Mouse (Mus musculus) hindbrain, embryonic 10.5 days (tissue): ENCODE measurements around the gene Eva1b. TPM values are rescaled to one million over a fixed set of nuclear protein-coding genes. Genes with fewer than 3 reads are reported as not detected.
A peak's percentile ranks its signal among the peaks of the same experiment; 100 is the strongest.
"Not testable (repeated sequence)": the region's sequence is repeated elsewhere in the genome, so short reads cannot be mapped to it uniquely, and the experiment has no call there.

Experiments
- DNase-seq: peaks from one replicate; pipeline ENCODE4 v3.0.0-alpha.2; 2017; ENCODE audit warnings: low spot score
- H3K27ac ChIP-seq: fragments of 300-500 bp; sonication (generic); 2 replicates; pipeline ENCODE4 v1.5.1; 2016; ENCODE audit warnings: mild to moderate bottlenecking, moderate library complexity
- H3K27me3 ChIP-seq: fragments of 300-500 bp; sonication (generic); 2 replicates; pipeline ENCODE4 v1.6.1; 2016; ENCODE audit warnings: mild to moderate bottlenecking; ENCODE audit not compliant: poor library complexity, insufficient read depth, severe bottlenecking
- H3K36me3 ChIP-seq: fragments of 300-500 bp; sonication (generic); 2 replicates; pipeline ENCODE4 v1.6.1; 2016; ENCODE audit warnings: mild to moderate bottlenecking, moderate library complexity
- H3K4me1 ChIP-seq: fragments of 300-500 bp; sonication (generic); replicated peaks from 2 replicates; pipeline ENCODE4 v1.6.1; 2016; ENCODE audit warnings: mild to moderate bottlenecking
- H3K4me3 ChIP-seq: fragments of 300-500 bp; sonication (generic); 2 replicates; pipeline ENCODE4 v1.5.1; 2016; ENCODE audit warnings: mild to moderate bottlenecking, moderate library complexity
- H3K9me3 ChIP-seq: fragments of 300-500 bp; sonication (generic); 2 replicates; pipeline ENCODE4 v1.6.1; 2016; ENCODE audit warnings: mild to moderate bottlenecking, moderate library complexity
- WGBS: fragments of 180-500 bp; shearing (Covaris S2); methylation state at CpG from one replicate; pipeline ENCODE4 v1.1.7; 2016; 5-methylcytosine and 5-hydroxymethylcytosine counted together
- polyA plus RNA-seq: library from polyadenylated mRNA; unstranded; fragments of >200 nt; fragmentation: Nextera tagmentation; extraction: Ambion mirVana; gene quantifications from 2 replicates; pipeline ENCODE4 v1.2.1, GENCODE M21; 2016

Eva1b gene
- polyA plus RNA-seq, 1 experiment from 2014 or later: 35.3 TPM

DNA sequence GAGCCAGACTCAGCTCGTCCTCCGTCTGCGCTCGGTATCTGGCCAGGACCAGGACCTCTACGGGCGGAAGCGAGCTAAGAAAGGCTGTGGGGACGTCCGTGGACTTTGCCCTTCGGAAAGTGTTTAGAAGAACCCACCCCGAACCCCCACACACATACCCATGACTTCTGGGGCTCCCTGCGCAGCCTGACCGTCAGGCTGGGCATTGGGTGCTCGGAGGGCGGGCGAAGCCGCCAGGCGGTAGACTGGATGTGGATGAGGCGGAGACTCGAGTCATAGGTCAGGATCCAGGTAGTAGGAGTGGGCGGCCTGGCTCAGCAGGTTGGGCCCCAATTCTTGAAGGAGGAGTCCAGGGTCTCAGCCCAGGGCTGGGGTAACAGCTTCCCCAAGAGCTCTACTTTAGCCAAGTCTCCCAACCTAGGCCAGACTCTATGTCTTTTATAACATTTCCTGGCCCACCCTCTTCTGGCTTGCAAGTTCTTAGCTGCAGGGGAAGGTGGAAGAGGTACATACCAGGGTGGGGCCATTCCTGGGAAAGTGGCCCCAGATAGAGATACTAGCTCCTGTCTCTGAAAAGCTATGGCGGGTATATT, 15.6 kb downstream of the Eva1b start, which contains the start of gene Sh3d21:
Sh3d21 (minus strand) TSS at position 425 of the 593 bp plus-strand sequence.
- Histone ChIP-seq H3K4me3 (peak within 1 kb of the TSS; percentile 67), H3K27ac (peak within 1 kb of the TSS; percentile 86), H3K36me3 (peaks cover 41% of the 10 kb centered on the region), H3K9me3 (no peaks in the 10 kb centered on the region), H3K4me1 (peaks cover 21% of the 10 kb centered on the region), H3K27me3 (no peaks in the 10 kb centered on the region)
- DNase-seq: no peak
- 6% methylated on average over 22 of the region's 22 CpGs for WGBS

DNA sequence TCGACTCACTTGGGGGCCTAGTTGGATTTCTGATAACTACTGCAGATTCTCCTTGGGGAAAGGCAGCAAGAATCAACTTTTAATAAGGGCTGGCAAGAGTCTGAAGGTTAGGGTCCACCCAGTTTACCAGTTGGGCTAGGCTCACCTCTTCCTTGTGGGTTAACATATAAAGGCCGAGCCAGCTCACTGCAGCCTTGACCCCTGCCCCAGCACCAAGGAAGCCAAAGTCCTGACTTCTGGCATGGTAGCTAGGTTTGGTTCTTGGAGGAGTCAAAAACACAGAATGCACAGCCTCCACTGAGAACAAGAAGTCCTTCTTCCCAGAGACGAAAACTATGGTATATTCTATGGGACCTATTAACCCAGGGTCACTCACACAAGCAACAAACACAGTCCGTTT, 16.1 kb downstream of the Eva1b start:
- H3K27ac ChIP-seq: no peak overlapping the region
- H3K9me3 ChIP-seq: no peaks in the 10 kb centered on the region
- no peaks in the 10 kb centered on the region for H3K27me3 ChIP-seq
- DNase-seq: no peak
- H3K36me3 ChIP-seq: peaks cover 46% of the 10 kb centered on the region
- WGBS: 67% methylated on average over 4 of the region's 4 CpGs
- H3K4me3 ChIP-seq: peak overlapping the region; percentile 67; the same call in 1 of the 2 replicates
- peaks cover 21% of the 10 kb centered on the region for H3K4me1 ChIP-seq

DNA sequence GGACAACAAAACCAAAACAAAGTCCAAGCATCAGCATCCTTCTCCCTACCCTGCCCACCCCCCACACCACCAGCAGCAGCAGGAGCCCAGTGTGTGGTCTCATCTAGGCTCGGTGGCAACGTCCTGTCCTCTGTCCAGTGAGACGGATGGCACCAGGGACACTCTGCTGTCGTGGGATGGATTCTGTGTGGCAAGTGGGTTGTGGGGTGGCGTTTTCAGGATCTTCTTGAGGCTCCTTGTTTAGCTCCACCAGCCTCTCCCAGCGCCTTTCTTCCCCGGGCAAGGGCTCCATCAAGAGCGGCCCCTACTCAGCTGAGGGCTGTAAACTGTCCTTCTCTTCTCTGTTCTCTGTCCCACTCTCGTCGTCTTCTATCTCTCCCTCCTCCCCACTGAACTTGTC, 17.5 kb downstream of the Eva1b start:
- peaks cover 60% of the 10 kb centered on the region for H3K36me3 ChIP-seq

DNA sequence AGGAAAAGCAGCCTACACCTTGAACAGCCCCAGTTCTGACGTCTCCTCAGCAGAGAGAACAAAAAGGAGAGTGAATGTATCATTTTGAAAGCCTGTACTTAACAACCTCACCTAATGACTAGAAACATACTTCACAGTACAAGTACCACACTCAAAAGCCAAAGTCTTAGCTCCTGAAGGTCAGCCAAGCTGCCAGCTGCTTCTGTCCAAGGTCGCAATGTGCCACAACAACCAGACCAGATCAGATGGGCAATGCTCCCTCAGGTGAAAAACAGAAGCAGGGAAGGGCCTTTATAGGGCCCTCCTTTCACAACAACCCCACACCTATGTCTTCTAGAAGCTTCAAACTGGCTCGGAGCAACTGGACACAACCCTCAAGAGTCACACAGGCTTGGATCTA, 18.5 kb downstream of the Eva1b start:
- peaks cover 70% of the 10 kb centered on the region for H3K36me3 ChIP-seq
- H3K4me3 ChIP-seq: no peak overlapping the region
- H3K4me1 ChIP-seq: peaks cover 21% of the 10 kb centered on the region
- H3K9me3 ChIP-seq: no peaks in the 10 kb centered on the region
- WGBS: 84% methylated on average over 3 of the region's 3 CpGs
- DNase-seq: no peak
- no peaks in the 10 kb centered on the region for H3K27me3 ChIP-seq
- H3K27ac ChIP-seq: no peak overlapping the region

More for the DNA sequence above, 17.5 kb downstream of the Eva1b start:
- 71% methylated on average over 10 of the region's 10 CpGs for WGBS
- not testable (repeated sequence) for H3K9me3 ChIP-seq, DNase-seq, H3K27ac ChIP-seq, H3K4me3 ChIP-seq, H3K27me3 ChIP-seq
- H3K4me1 ChIP-seq: peaks cover 21% of the 10 kb centered on the region

DNA sequence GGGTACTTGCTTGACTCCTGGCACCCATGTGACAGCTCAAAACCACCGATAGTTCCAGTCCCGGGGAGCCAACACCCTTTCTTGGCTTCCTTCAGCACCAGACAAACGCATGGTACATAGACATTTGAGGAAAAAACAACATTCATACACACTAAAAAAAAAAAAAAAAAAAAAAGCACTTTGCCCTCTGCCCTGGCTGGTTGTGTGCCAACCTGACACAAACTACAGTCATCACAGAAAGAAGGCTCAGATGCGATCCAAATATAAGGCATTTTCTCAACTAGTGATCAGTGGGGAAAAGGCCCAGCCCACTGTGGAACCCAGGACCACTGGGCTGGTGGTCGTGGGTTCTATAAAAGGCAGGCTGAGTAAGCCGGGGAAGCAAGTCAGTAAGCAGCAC, 21.3 kb downstream of the Eva1b start:
- Histone ChIP-seq H3K27ac (no peak overlapping the region), H3K36me3 (peaks cover 90% of the 10 kb centered on the region)
- 92% methylated on average over 6 of the region's 6 CpGs for WGBS

DNA sequence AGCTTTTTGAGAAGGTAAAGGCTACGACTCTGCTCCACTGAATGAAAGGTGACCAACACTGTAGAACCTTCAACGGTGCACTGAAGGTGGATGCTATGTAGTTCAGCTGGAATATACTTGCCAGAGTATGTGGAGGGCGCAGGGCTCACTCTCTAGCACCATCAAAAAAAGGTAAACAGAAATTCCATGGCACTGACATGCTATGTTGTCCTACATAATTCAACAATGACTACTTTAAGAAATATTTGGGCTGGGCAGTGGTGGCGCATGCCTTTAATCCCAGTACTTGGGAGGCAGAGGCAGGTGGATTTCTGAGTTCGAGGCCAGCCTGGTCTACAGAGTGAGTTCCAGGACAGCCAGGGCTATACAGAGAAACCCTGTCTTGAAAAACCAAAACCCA, 23.2 kb downstream of the Eva1b start:
- not testable (repeated sequence) for H3K27ac ChIP-seq, H3K27me3 ChIP-seq, H3K9me3 ChIP-seq, DNase-seq, H3K4me1 ChIP-seq, H3K4me3 ChIP-seq
- 94% methylated on average over 5 of the region's 5 CpGs for WGBS
- H3K36me3 ChIP-seq: peaks cover 100% of the 10 kb centered on the region

More for the DNA sequence above, 21.3 kb downstream of the Eva1b start:
- H3K9me3 ChIP-seq: no peaks in the 10 kb centered on the region
- H3K4me1 ChIP-seq: no peaks in the 10 kb centered on the region; the same call in 1 of the 2 replicates
- no peak for DNase-seq
- H3K4me3 ChIP-seq: no peak overlapping the region
- no peaks in the 10 kb centered on the region for H3K27me3 ChIP-seq

DNA sequence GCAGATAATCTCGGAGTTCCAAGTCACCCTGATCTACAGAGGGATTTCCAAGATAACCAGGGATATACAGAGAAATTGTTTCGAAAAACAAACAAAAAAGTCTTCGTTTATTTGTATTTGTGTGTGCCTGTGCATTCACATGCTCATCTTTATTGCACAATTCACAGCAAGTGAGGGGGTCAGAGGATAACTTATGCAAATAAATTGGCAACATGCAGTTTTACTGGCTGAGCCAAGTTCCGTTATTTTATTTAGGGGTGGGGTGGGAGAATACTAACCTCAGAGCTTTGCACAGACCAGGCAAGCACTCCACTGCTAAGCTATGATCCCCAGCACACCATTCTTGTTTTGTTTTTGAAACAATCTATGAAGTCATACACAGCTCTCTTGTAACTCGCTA, 26.3 kb downstream of the Eva1b start:
- peaks cover 95% of the 10 kb centered on the region for H3K36me3 ChIP-seq
- DNase-seq: no peak

DNA sequence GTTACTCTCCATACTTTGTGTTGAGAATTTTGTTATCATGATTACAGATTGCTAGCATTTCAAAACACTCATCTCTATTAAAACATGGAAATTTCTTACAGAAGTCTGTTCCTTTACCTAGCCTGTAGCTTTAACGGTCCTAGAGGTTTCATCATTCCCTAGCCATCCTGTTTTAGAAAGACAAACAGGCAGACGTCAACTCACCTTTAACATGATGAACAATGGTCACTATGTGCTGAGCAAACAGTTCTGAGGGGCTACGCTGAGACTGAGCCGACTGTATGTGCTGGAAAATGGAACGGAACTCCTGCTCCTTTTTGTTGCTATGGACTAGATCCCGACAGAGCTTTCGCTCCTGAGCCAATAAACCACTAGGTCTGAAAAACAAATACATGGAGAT, 28.4 kb downstream of the Eva1b start:
- H3K4me1 ChIP-seq, H3K27ac ChIP-seq, H3K9me3 ChIP-seq, H3K27me3 ChIP-seq, DNase-seq, H3K4me3 ChIP-seq: not testable (repeated sequence)
- peaks cover 95% of the 10 kb centered on the region for H3K36me3 ChIP-seq
- 93% methylated on average over 7 of the region's 7 CpGs for WGBS

More for the DNA sequence above, 26.3 kb downstream of the Eva1b start:
- no peaks in the 10 kb centered on the region for H3K4me1 ChIP-seq
- H3K4me3 ChIP-seq: no peak overlapping the region
- H3K27ac ChIP-seq: no peak overlapping the region
- WGBS: 95% methylated on average over 5 of the region's 5 CpGs
- H3K9me3 ChIP-seq: no peaks in the 10 kb centered on the region
- H3K27me3 ChIP-seq: no peaks in the 10 kb centered on the region

DNA sequence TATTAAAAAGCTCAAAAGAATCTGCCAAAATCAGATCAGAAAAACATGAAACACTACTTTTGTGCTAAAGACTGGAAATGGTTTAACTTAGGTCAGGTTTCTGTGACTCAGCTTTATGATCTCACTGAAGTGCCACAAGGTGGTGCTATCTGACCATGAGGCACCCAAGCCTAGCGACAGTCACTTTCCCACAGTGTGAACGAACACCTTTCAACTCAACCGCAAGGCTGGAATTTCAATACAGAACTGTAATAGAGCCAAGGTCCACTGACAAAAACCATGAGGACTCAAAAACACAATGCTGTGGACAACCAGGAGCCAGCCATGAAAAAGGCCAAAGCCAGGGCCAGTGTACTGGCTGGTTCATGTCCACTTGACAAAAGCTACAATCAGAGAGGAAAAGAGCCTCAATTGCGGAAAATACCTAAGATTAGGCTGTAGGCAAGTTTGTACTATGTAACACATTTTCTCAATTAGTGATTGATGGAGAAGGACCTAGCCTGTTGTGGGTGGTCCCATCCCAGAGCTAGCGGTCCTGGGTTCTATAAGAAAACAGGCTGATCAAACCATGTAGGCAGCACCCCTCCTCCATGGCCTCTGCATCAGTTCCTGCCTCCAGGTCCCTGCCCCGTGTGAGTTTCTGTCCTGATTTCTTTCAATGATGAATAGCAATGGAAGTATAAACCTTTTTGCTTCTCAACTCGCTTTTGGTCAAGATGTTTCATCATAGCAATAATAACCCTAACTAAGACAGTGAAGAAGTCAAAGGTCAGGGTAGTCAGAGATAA, 33.8 kb downstream of the Eva1b start:
- Histone ChIP-seq H3K9me3 (no peaks in the 10 kb centered on the region), H3K36me3 (peaks cover 93% of the 10 kb centered on the region), H3K4me3 (no peak overlapping the region), H3K4me1 (0 out of 2 replicates have a peak, but pooled peaks cover 3% of the 10 kb centered on the region), H3K27me3 (no peaks in the 10 kb centered on the region), H3K27ac (no peak overlapping the region)
- 80% methylated on average over 7 of the region's 7 CpGs for WGBS
- DNase-seq: peak; percentile 18

DNA sequence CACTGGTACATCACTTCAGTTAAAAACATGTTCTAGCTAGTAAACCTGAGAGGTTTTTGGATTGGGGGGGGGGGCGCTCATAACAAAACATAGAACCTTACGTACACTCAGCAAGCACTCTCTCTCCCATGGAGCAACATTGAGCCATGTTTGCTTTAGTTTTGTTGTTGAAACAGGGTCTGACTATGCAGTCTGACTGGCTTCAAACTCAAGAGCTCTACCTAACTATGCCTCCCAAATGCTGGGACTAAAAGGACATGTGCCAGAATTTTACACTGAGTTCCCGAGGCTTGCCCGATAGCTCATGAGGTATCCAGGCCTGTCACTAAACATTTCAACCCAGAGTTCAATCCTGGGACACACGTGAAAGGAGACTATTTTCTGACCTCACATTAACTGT, 35.5 kb downstream of the Eva1b start:
- 94% methylated on average over 5 of the region's 5 CpGs for WGBS
- no peak for DNase-seq
- peaks cover 96% of the 10 kb centered on the region for H3K36me3 ChIP-seq

DNA sequence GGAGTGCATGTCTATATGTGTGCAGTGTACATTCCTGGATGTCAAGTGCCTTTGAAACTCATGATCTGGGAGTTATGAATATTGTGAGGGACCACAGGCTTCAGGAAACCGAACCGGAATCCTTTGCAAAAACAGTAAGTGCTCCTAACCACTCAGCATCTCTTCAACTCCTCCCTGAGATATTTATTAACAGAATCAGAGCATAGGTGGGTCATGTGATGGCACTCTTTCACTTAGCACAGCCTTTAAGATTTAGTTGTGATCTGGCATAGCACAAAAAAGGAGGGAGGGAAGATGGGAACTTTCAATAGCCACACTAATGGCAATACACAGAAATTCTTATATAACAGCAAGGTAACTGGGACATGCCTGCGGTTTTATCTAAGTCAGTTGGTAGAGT, 39.6 kb downstream of the Eva1b start:
- peaks cover 96% of the 10 kb centered on the region for H3K36me3 ChIP-seq
- H3K4me3 ChIP-seq: no peak overlapping the region
- DNase-seq: no peak
- no peak overlapping the region for H3K27ac ChIP-seq
- 96% methylated on average over 3 of the region's 3 CpGs for WGBS
- H3K4me1 ChIP-seq: no peaks in the 10 kb centered on the region
- H3K27me3 ChIP-seq: no peaks in the 10 kb centered on the region
- no peaks in the 10 kb centered on the region for H3K9me3 ChIP-seq

More for the DNA sequence above, 35.5 kb downstream of the Eva1b start:
- Histone ChIP-seq H3K9me3 (no peaks in the 10 kb centered on the region), H3K4me3 (no peak overlapping the region), H3K4me1 (0 out of 2 replicates have a peak, but pooled peaks cover 3% of the 10 kb centered on the region), H3K27ac (no peak overlapping the region), H3K27me3 (no peaks in the 10 kb centered on the region)

DNA sequence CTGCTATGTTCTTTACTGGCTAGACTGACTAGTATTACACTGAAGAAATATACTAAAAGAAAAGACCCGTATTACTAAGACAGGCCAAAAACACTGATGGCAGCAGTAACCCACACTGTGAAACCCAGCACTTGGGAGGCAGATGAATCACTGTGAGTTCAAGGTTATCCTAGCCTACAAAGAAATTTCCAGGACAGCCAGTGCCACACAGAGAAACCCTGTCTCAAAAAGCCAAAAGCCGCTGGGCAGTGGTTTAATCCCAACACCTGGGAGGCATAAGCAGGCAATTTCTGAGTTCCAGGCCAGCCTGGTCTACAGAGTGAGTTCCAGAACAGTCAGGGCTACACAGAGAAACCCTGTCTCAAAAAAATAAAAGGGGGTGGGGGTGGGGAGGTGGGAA, 43.1 kb downstream of the Eva1b start:
- Histone ChIP-seq H3K36me3 (peaks cover 98% of the 10 kb centered on the region), H3K4me3 (no peak overlapping the region), H3K9me3 (no peaks in the 10 kb centered on the region), H3K4me1 (no peaks in the 10 kb centered on the region), H3K27me3 (no peaks in the 10 kb centered on the region), H3K27ac (no peak overlapping the region)
- no peak for DNase-seq
- WGBS: 98% methylated on average over 2 of the region's 2 CpGs

DNA sequence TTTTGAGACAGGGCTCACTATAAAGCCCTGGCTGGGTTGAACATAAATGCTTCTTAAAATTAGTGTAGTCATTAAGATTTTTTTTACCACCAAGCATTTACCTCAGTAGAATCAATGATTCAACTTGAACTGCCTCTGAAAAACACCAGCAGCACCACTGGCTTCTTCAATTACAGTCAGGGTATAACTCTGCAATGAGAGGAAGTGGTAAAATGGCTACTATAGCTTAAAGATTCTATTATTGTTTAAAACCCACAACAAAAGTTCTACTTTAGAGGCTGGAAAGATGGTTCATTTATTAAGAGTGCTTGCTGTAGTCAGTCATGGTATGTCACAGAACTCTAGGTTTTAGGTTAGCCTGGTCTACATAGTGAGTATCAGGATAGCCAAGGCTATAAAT, 46.7 kb downstream of the Eva1b start:
- no peaks in the 10 kb centered on the region for H3K9me3 ChIP-seq

More for the DNA sequence above, 46.7 kb downstream of the Eva1b start:
- no peak for DNase-seq
- Histone ChIP-seq H3K27ac (no peak overlapping the region), H3K36me3 (peaks cover 96% of the 10 kb centered on the region), H3K4me3 (no peak overlapping the region), H3K27me3 (no peaks in the 10 kb centered on the region), H3K4me1 (no peaks in the 10 kb centered on the region)
